Mouse (Mus musculus) small intestine, adult 2 months (tissue): Measurements from ENCODE around the gene Fzr1.

ENCODE experiments used
- CTCF ChIP-seq: fragments of 200-500 bp; IDR thresholded peaks from 2 replicates; pipeline ENCODE4 v1.5.1; 2012; ENCODE audit warnings: low read depth, mild to moderate bottlenecking, control low read depth, inconsistent platforms, low read length, moderate library complexity, mixed read lengths; ENCODE audit not compliant: insufficient replicate concordance, insufficient read length; ENCODE audit errors: extremely low read depth
- POLR2A ChIP-seq: fragments of 200-500 bp; IDR thresholded peaks from 2 replicates; pipeline ENCODE4 v1.6.1; 2012; ENCODE audit warnings: low read depth, mild to moderate bottlenecking, control low read depth, inconsistent platforms, low read length, moderate library complexity

- no peak for TF ChIP-seq CTCF
- no peak for TF ChIP-seq POLR2A
These were observed 35.4 kb downstream of the Fzr1 start, which contains the start of gene Gipc3 for GRCm38 (mm10) chr10:81342686-81343505.
